ENCODE assay signal across 8 mouse cellular contexts in genomic region chr9:54787760-54788159, GRCm38 (mm10). TPM values are rescaled to one million over a fixed set of nuclear protein-coding genes. Genes with fewer than 3 reads are reported as not detected.
A peak's percentile ranks its signal among the peaks of the same experiment; 100 is the strongest.
DNase-seq lines count a peak whose midpoint lies in the region; ATAC-seq lines count a peak whose summit lies in the region.

No protein-coding gene starts in this region.

- no peak overlapping the region for H3K4me3 ChIP-seq in hindbrain, embryonic 16.5 days (ENCODE audit: low read length)
- no peak overlapping the region for H3K4me3 ChIP-seq in stomach, embryonic 15.5 days (replicated peaks)
- H3K4me3 ChIP-seq in liver, embryonic 12.5 days, result no peak overlapping the region

- H3K4me2 ChIP-seq in hindbrain, embryonic 16.5 days (ENCODE audit: low read length), result no peak overlapping the region
- H3K4me2 ChIP-seq in stomach, embryonic 15.5 days, result no peak overlapping the region
- no peak overlapping the region for H3K4me2 ChIP-seq in liver, embryonic 12.5 days

- WGBS in hindbrain, embryonic 16.5 days, result 30% methylated on average over 8 of the region's 8 CpGs
- WGBS in stomach, embryonic 15.5 days, result 20% methylated on average over 8 of the region's 8 CpGs
- WGBS in liver, embryonic 12.5 days (ENCODE audit: insufficient replicate concordance), result 41% methylated on average over 8 of the region's 8 CpGs

- H3K4me1 ChIP-seq in hindbrain, embryonic 16.5 days (ENCODE audit: control insufficient read depth, insufficient read depth, low read depth, low read length), result peaks cover 5% of the 10 kb centered on the region; the same call in 1 of the 2 replicates
- H3K4me1 ChIP-seq in stomach, embryonic 15.5 days, result peaks cover 17% of the 10 kb centered on the region
- no peaks in the 10 kb centered on the region for H3K4me1 ChIP-seq in liver, embryonic 12.5 days

- no peaks in the 10 kb centered on the region for H3K36me3 ChIP-seq in hindbrain, embryonic 16.5 days (ENCODE audit: control insufficient read depth, insufficient read depth, low read length)
- H3K36me3 ChIP-seq in stomach, embryonic 15.5 days, result no peaks in the 10 kb centered on the region
- no peaks in the 10 kb centered on the region for H3K36me3 ChIP-seq in liver, embryonic 12.5 days

- intact Hi-C loops in left cerebral cortex, postnatal 36 days (cut with DNase I), result no loop called here

- H3K9me3 ChIP-seq in hindbrain, embryonic 16.5 days (ENCODE audit: control insufficient read depth, low read length), result no peaks in the 10 kb centered on the region
- no peaks in the 10 kb centered on the region for H3K9me3 ChIP-seq in stomach, embryonic 15.5 days
- H3K9me3 ChIP-seq in liver, embryonic 12.5 days (replicated peaks), result no peaks in the 10 kb centered on the region

- H3K27me3 ChIP-seq in hindbrain, embryonic 16.5 days (replicated peaks; ENCODE audit: control insufficient read depth, insufficient read depth, low read length), result no peaks in the 10 kb centered on the region
- no peaks in the 10 kb centered on the region; the same call in 1 of the 2 replicates for H3K27me3 ChIP-seq in stomach, embryonic 15.5 days (replicated peaks)
- no peaks in the 10 kb centered on the region for H3K27me3 ChIP-seq in liver, embryonic 12.5 days (replicated peaks)

- ATAC-seq in hindbrain, embryonic 16.5 days, result peak; percentile 73
- peak; percentile 25; the same call in 1 of the 2 replicates for ATAC-seq in stomach, embryonic 15.5 days (ENCODE audit: insufficient read depth, low FRiP score, low read depth)
- ATAC-seq in liver, embryonic 12.5 days, result no peak

- DNase-seq in cerebellum, postnatal 14 days, result peak; percentile 34 to 52
- no peak for DNase-seq in cerebellum, adult 18-20 months
- DNase-seq in right cerebral cortex, adult 18-20 months, result peak; percentile 1
- no peak for DNase-seq in right cerebral cortex, postnatal 36 days (ENCODE audit: low spot score in 2 of 2)
- no peak for DNase-seq in left cerebral cortex, postnatal 36 days (ENCODE audit: low spot score in 2 of 2)

- peak overlapping the region; percentile 41; the same call in 1 of the 2 replicates for H3K9ac ChIP-seq in hindbrain, embryonic 16.5 days (ENCODE audit: low read depth, low read length)
- H3K9ac ChIP-seq in stomach, embryonic 15.5 days, result no peak overlapping the region
- H3K9ac ChIP-seq in liver, embryonic 12.5 days, result no peak overlapping the region

- no peak overlapping the region for H3K27ac ChIP-seq in hindbrain, embryonic 16.5 days (ENCODE audit: low read depth, low read length)
- no peak overlapping the region for H3K27ac ChIP-seq in stomach, embryonic 15.5 days
- no peak overlapping the region for H3K27ac ChIP-seq in liver, embryonic 12.5 days

RNA-seq across cellular contexts. Expression of gene Crabp1, which starts 23.2 kb away (rescaled TPM):
- polyA plus RNA-seq in hindbrain, embryonic 16.5 days (2015; fragmentation: Nextera tagmentation; extraction: Ambion mirVana), result 225 and 236 TPM in 2 replicates
- polyA plus RNA-seq in stomach, embryonic 15.5 days (2015; fragmentation: Nextera tagmentation; extraction: Ambion mirVana), result 45.9 and 72.7 TPM in 2 replicates
- total RNA-seq in left cerebral cortex, postnatal 36 days (2021), result 1 to 10 TPM; 1.8 to 2.6 TPM
- polyA plus RNA-seq in liver, embryonic 12.5 days (2016; fragmentation: Nextera tagmentation; extraction: Ambion mirVana), result 7.5 and 10.8 TPM in 2 replicates

RNA-seq across cellular contexts. Expression of gene Wdr61, which starts 53.4 kb away (rescaled TPM):
- polyA plus RNA-seq in hindbrain, embryonic 16.5 days (2015; fragmentation: Nextera tagmentation; extraction: Ambion mirVana), result 90.1 and 93.3 TPM in 2 replicates
- polyA plus RNA-seq in stomach, embryonic 15.5 days (2015; fragmentation: Nextera tagmentation; extraction: Ambion mirVana), result 147 and 164 TPM in 2 replicates
- 10 to 100 TPM; 51.8 to 52.7 TPM for total RNA-seq in left cerebral cortex, postnatal 36 days (2021)
- 124 and 127 TPM in 2 replicates for polyA plus RNA-seq in liver, embryonic 12.5 days (2016; fragmentation: Nextera tagmentation; extraction: Ambion mirVana)

Comparison
In these comparisons a context has a peak if more than half of its experiments do, and no peak if none do; other contexts are left out.
1. DNase-seq: peak in cerebellum, postnatal 14 days (2 of 2) and right cerebral cortex, adult 18-20 months (single experiment); none in cerebellum, adult 18-20 months (0 of 2), right cerebral cortex, postnatal 36 days (0 of 2) and left cerebral cortex, postnatal 36 days (0 of 2).